Mouse (Mus musculus): ENCODE measurements around the gene Nlgn1.

Nlgn1 gene

DNA sequence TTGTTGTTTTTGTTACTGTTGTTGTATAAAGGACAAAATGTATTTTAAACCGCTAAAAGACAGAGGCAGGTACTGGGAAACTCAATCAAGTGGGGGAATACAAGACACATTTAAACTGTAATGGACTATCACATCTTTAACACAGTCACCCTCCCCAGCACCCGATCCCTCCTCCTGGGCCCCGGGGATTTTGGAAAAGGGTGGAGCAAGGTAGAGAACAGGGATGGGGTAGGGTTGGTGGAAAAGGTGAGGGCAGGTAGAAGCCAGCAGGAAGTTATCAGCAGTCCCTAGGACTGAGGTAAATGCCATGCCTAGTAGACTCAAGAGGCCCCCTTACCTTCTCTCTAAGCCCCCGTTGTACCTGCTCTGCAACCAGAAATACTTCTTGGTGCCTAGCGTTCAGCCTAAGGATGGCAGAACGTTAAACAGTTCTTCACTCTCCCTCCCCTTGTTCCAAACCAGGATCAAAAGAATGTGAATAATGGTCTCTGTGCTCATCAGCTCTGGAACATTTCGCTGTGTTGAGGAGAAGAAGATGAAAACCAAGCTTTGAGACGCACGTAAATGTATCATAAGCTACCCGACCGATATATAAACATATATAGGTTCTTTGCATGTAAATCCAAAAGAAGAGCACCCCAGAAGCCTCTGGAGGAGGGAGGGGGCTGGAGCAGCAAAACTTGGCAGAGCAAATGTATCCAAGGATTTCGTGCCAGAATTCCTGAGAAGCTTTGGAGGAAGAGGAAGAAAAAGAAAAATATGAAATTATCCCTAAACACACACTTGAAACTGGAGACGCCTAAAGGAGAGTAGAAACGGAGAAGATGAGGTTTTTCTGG is at the start of gene Nlgn1:
TSS of gene Nlgn1 (minus strand) at position 61 of the 839 bp plus-strand sequence.
- no peak for DNase-seq (ENCODE audit: low read depth, low spot score)

DNA sequence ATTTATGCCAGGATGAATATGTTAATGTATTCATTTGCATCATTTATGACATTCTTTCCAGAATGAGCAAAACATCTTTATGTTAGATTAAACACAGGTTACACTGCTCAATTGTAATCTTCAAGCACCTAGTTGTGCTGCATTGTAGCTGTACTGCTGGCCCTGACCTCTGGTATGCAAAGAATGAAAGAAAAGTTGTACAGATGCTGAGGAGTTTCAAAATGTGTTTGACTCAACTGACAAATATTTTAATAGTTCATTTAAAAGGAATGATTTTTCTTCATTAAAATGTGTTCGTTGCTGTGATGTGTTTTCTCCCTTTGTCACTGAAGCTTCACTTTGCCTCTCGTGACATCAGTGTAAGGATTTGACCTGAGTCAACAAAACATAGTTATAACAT is 46.0 kb upstream of the Nlgn1 start:
- DNase-seq (ENCODE audit: low read depth, low spot score) = no peak

- DNase-seq (ENCODE audit: low read depth, low spot score) = no peak
Measured at GRCm38 (mm10) chr3:26355082-26355481, 22.8 kb upstream of the Nlgn1 start.

GRCm38 (mm10) chr3:26354483-26355030 is 22.3 kb upstream of the Nlgn1 start:
- DNase-seq (ENCODE audit: low read depth, low spot score) = no peak

DNA sequence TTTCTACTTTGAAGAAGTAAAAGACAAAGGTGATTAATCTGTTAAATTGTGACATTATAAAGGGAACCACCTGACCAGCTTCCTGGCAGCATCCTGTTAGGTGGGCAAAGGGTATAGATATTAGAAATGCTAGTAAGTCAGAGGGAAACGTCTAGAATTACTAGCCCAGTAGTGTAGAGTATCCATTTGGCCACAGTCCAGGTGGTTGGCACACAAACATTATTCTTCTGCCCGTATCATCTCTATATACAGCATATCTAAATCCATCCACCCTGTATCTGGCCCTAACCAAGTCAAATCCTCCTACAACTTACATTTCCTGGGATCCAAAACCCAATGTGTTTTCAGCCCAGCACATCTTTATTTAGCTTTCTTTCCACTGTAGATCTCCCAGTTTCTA is 5.2 kb upstream of the Nlgn1 start:
- no peak for DNase-seq (ENCODE audit: low read depth, low spot score)

DNA sequence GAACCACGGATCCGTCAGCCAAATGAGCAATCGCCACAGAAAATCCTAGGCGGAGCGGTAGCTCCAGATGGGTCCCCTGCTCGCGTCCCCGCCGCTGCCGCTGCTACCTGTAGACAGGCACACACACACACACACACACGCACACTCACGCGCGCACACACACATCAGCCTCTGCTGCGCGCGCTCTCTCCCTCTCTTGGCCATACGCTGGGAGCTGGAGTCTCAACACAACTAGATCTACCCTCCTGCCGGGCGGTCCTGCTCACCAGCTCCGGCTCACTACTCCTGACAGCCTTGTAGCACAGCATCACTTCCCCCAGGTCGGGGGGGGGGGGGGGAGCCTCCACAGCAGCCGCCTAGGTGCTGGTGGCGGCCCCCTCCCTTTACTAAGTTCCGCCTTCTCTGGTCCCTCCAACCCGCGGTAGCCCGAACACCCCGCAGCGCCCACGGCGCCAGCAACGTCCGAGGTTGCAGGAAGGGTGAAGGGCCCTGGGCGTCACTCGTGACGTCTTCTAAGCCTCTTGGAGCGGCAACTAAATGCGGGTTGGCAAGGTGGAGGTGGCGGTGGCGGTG is 1.1 kb upstream of the Nlgn1 start:
- no peak for DNase-seq (ENCODE audit: low read depth, low spot score)

- DNase-seq (ENCODE audit: low read depth, low spot score) = no peak
Measured at GRCm38 (mm10) chr3:26331177-26332061, 841 bp downstream of the Nlgn1 start.

DNA sequence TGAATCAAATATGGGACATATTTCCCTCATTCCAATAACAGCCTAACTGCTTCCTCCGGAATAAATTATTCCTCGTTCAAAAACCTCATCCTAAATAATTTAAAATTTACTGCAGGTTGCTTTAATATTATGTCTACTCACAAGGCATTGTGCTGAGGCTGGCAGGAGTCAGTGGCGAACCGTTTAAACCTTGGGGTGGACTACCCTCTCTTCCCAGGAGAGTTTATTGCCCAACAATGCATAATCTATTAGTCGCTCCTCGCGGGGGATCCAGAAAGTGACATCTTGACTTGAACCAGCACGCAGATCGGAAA is 1.4 kb downstream of the Nlgn1 start:
- no peak for DNase-seq (ENCODE audit: low read depth, low spot score)

DNA sequence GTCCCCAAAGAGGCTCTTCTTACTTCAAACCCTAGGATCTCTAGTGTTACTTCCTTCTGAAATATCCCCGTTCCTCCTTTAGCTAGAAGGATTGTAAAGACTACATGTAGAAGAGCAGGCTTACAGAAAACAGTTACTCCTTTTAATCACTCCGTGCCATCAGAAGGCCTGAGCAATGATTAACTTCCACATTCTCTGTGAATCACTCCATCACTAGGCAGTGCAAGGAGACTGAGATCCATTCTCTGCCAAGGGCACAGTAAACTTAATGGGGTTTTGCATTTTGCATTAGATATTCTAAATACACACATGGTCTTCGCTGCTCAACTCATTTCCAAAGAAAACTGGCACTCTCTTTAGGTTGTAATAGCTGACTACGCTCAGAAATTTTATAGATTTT is 2.2 kb downstream of the Nlgn1 start:
- no peak for DNase-seq (ENCODE audit: low read depth, low spot score)

- DNase-seq (ENCODE audit: low read depth, low spot score) = no peak
Measured at GRCm38 (mm10) chr3:26324510-26324909, 7.8 kb downstream of the Nlgn1 start.

DNA sequence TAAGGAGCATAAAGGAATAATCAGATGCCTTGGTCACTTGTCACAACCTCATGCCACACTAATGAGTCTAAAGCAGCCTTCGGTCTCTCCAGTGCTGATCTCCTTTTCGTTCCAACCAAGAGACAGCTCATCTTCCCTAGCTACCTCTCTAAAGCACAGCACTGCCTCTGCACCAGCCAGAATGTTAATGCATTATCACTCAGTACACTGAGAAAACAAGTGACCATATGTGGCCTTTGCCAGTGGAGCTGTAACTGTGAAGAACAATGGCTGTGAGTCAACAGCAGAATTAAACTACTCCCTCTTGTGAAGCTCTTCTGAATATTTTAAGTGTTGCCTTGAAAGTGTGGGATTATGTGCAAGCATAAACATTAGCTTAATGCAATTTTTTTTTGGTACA is 14.9 kb downstream of the Nlgn1 start:
- DNase-seq (ENCODE audit: low read depth, low spot score) = no peak

DNA sequence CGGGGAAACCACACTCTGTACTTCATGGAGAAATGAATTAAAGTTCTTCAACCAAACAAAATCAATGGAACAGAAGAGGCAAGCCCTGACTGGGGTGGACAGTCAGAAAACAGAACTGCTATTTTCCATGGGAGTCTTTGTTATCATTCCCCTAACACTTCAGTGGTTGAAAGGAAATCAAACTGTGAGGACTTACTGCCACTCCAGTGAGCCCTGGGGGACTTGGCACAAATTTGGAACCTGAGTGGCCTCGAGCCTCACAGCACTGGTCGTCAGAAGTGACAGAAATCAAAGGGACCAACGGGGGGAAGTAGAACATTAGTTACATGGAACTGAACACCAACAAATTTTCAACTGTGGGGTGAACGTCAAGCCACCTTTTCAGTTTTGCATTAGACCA is 34.4 kb downstream of the Nlgn1 start:
- no peak for DNase-seq (ENCODE audit: low read depth, low spot score)

DNA sequence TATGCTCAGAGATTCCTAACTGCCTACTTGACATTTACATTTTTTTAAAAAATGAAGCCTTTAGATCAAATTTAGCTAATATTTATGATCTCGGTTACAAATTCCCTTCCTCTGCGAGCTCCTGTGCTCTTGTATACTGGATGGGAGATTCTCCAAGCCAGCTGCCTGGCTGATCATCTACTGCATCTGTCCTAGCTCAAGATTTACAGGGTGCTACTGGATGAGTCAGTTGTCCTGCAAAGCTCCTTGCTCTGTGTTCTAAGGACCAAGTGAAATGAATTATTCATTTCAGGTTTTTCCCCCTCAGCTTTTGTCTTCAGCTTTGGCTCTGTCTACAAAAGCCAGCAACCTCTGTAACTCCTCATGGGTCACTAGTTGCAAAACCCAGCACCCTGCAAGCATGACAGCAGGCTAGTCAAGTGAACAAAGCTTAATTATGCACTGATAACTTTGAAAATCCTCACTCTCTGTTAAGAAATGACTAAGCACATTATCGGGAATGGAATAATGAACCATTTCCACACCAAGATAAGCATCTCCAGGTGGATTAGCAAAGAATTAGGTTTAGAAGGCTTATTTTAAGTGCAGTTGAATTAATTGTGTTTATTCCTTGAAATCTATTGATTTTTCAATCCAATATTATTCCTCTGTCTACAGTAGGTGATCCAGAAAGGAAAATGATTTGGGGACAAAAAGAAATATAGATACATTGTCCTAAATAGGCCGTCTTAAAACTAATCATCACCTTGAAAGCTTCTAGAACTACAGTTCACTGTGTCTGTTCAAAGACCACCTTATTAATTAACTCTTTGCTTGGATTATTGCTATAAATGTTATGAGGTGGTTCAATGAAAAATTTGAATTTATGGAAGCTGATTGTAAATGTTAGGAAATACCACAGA is 61.1 kb downstream of the Nlgn1 start:
- DNase-seq (ENCODE audit: low read depth, low spot score) = no peak

GRCm38 (mm10) chr3:26246564-26246963 is 85.7 kb downstream of the Nlgn1 start:
- DNase-seq (ENCODE audit: low read depth, low spot score) = no peak

DNA sequence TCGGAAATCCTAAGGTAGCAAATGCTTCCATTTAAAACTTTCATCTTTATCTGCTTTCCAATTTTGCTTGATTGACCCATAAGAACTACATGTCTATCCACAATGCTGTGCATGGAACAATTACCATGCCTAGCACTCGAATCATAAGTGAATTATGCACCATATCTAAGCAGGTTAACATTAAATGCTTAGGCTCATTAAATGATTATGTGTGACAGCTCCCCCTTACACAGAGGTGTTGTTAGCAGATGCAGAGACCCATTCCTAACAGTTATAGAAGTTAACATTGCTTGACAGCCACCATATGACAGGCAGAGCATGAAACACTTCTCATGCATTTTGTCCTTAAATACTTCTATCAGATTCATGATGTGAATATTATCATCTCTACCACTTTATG is 89.0 kb downstream of the Nlgn1 start:
- no peak for DNase-seq (ENCODE audit: low read depth, low spot score)

DNA sequence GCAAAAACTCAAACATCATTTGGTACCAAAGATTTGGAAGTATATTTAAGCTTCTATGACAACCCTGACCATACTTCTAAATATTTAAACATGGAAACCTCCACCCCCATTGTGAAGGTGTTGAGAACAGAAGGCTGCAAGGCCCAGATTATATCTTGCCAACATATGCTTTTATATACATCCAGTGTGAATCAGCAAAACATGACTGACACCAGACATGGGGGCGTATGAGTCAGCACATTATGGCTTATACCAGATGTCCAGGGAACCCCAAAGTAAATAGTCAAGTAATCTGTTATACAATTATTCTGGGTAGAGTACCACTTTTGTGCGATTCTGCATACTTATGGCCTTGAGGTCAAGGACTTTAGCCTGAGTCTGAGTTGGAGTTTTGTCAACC is 102.3 kb downstream of the Nlgn1 start:
- no peak for DNase-seq (ENCODE audit: low read depth, low spot score)

GRCm38 (mm10) chr3:26228827-26229226 is 103.4 kb downstream of the Nlgn1 start:
- DNase-seq (ENCODE audit: low read depth, low spot score) = no peak

- no peak for DNase-seq (ENCODE audit: low read depth, low spot score)
Measured at GRCm38 (mm10) chr3:26228172-26228781, 104.0 kb downstream of the Nlgn1 start.

GRCm38 (mm10) chr3:26223500-26223899 is 108.8 kb downstream of the Nlgn1 start:
- DNase-seq (ENCODE audit: low read depth, low spot score) = no peak

DNA sequence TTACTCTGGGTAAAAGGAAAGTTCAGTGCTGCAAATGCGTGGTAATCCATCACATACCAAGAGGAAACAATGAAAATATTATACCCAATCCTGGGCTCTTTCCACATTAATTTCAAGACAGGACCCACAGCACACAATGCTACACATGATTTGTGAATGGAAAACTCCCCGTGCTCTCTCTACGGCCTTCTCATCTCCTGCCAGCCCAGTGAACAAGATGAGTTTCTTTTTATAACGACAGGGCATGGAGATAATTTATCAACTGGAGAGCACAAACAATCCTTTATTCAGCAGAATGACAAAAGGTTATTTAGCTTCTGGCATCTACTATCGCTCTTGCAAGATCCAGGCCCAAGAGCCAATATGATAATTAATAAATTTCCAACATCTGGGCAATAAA is 116.0 kb downstream of the Nlgn1 start:
- no peak for DNase-seq (ENCODE audit: low read depth, low spot score)

DNA sequence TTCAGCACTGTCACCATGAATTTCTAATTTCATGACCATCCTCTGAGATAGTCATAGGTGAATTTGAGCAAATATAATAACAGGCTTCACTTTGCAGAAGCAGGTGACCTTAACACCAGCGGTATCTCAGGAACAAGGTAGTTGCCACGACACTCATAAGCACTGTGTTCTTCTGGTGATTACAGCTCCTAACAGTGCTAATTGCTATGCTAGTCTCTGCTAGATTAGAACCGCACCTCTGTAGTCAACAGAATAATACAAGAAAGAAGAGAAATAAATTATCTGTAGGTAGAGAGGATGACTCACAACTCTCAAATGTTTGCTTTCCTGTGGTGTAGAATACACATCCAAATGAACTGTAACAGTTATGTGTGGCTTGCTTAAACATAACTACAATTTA is 129.6 kb downstream of the Nlgn1 start:
- no peak for DNase-seq (ENCODE audit: low read depth, low spot score)

Measured in skeletal muscle tissue, adult 2 months (tissue).